Mouse (Mus musculus): ENCODE data around the gene Csrnp3. TPM values are rescaled to one million over a fixed set of nuclear protein-coding genes. Genes with fewer than 3 reads are reported as not detected.

Gene Csrnp3
- not detected for polyA plus RNA-seq (2012; fragmentation: generic; extraction: Trizol)

GRCm38 (mm10) chr2:65845551-65845950, at the start of gene Csrnp3:
TSS of gene Csrnp3 (plus strand) at chr2:65845767.

Other genes starting within 250 kb of the Csrnp3 start
- 1 to 10 TPM in 1 of 2 experiments, under 1 TPM in 1; 0.04 to 1.3 TPM for gene Scn2a, start 225.0 kb upstream of the Csrnp3 start, polyA plus RNA-seq (2012; fragmentation: generic; extraction: Trizol)